Mouse (Mus musculus) lung, postnatal 0 days (tissue): ENCODE results near the gene AC134908.4. TPM values are rescaled to one million over a fixed set of nuclear protein-coding genes. Genes with fewer than 3 reads are reported as not detected.

ENCODE experiments used
- ATAC-seq: fragments of 200-750 bp; cut with Nextera tagmentation; 2 replicates; pipeline ENCODE4 v1.8.0; 2017; ENCODE audit warnings: moderate library complexity
- DNase-seq: peaks from one replicate; pipeline ENCODE4 v3.0.0-alpha.2; 2016; ENCODE audit warnings: low spot score
- H3K27ac ChIP-seq: fragments of 300-500 bp; sonication (generic); 2 replicates; pipeline ENCODE4 v1.5.1; 2014; ENCODE audit warnings: antibody characterized with exemption, mild to moderate bottlenecking, low read length, mixed read lengths
- H3K27me3 ChIP-seq: fragments of 300-500 bp; sonication (generic); replicated peaks from 2 replicates; pipeline ENCODE4 v1.6.1; 2014; ENCODE audit warnings: low read length, mixed read lengths; ENCODE audit not compliant: insufficient read depth
- H3K36me3 ChIP-seq: fragments of 300-500 bp; sonication (generic); 2 replicates; pipeline ENCODE4 v1.6.1; 2014; ENCODE audit warnings: low read length, mixed read lengths; ENCODE audit not compliant: insufficient read depth
- H3K4me1 ChIP-seq: fragments of 300-500 bp; sonication (generic); 2 replicates; pipeline ENCODE4 v1.6.1; 2014; ENCODE audit warnings: antibody characterized with exemption, low read depth, low read length, mixed read lengths; ENCODE audit not compliant: insufficient read depth
- H3K4me2 ChIP-seq: fragments of 300-500 bp; sonication (generic); replicated peaks from 2 replicates; pipeline ENCODE4 v1.6.1; 2014; ENCODE audit warnings: low read depth, mild to moderate bottlenecking, low read length, moderate library complexity, mixed read lengths
- H3K4me3 ChIP-seq: fragments of 300-500 bp; sonication (generic); 2 replicates; pipeline ENCODE4 v1.5.1; 2014; ENCODE audit warnings: low read depth, low read length
- H3K9ac ChIP-seq: fragments of 300-500 bp; sonication (generic); replicated peaks from 2 replicates; pipeline ENCODE4 v1.6.1; 2014; ENCODE audit warnings: low read depth, mild to moderate bottlenecking
- H3K9me3 ChIP-seq: fragments of 300-500 bp; sonication (generic); 2 replicates; pipeline ENCODE4 v1.6.1; 2016; ENCODE audit warnings: low read length, mixed read lengths
- CTCF ChIP-seq: IDR thresholded peaks from 2 replicates; pipeline ENCODE4 v1.5.1; 2016; ENCODE audit warnings: antibody characterized with exemption, mild to moderate bottlenecking
- EP300 ChIP-seq: IDR thresholded peaks from 2 replicates; pipeline ENCODE4 v1.6.1; 2016; ENCODE audit warnings: antibody characterized with exemption, mild to moderate bottlenecking, control low read depth
- WGBS: fragments of 180-500 bp; shearing (Covaris S2); extraction: QIAGEN DNeasy Blood & Tissue Kit; methylation state at CpG from one replicate; pipeline ENCODE4 v1.1.7; 2014; 5-methylcytosine and 5-hydroxymethylcytosine counted together
- polyA plus RNA-seq: library from polyadenylated mRNA; unstranded; fragments of >200 nt; fragmentation: Nextera tagmentation; extraction: Ambion mirVana; gene quantifications from 2 replicates; pipeline ENCODE4 v1.2.1, GENCODE M21; 2015

The AC134908.4 gene
- polyA plus RNA-seq, 1 experiment from 2014 or later: not detected

DNA sequence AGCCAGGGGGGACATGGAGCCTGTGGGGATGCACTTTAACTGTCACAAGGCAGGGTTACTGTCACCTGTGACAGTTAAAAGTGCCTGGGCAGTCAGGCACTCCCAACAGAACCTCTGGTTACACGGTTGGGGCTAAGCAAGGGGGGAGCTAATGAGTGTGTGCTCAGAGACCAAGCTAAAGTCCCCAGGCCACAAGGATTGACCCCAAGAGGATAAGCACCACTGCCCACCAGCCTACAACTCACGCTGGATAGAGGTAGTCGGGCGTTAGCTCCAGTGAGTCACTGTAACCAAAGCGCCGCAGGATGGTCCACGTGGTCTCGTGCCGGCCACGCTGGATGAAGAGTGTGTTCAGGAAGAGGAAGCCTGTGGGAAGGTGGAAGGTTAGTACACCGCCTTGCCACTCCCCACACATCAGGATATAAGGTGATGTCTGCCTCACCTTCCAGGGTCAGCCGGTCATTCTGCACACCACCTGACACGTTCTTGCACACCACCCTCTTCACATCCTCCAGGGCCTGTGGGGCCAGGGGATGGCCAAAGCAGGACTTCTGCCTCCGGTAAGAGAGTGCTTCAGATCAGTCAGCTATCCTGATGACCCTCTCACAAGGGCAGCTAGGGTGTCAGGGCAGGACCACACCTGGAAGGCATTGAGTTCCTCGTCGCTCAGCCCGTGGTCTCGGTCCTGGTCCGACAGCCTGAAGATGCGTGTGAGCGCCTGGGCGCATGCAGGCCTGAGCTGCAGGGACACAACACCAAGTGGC lies 45.8 kb upstream of the AC134908.4 start, which contains the start of gene Gm20683:
Gene Gm20683, minus strand, starts transcription at position 647 of the 764 bp plus-strand sequence.
- Histone ChIP-seq H3K9me3 (no peaks in the 10 kb centered on the region), H3K4me2 (no peak within 1 kb of the TSS), H3K4me3 (no peak within 1 kb of the TSS), H3K27me3 (no peaks in the 10 kb centered on the region), H3K36me3 (peaks cover 13% of the 10 kb centered on the region; the same call in 1 of the 2 replicates), H3K4me1 (peaks cover 14% of the 10 kb centered on the region; the same call in 1 of the 2 replicates), H3K27ac (no peak within 1 kb of the TSS), H3K9ac (no peak within 1 kb of the TSS)
- ATAC-seq (no peak), DNase-seq (no peak)
- 93% methylated on average over 18 of the region's 22 CpGs for WGBS
- no peak for TF ChIP-seq CTCF
- no peak for TF ChIP-seq EP300

DNA sequence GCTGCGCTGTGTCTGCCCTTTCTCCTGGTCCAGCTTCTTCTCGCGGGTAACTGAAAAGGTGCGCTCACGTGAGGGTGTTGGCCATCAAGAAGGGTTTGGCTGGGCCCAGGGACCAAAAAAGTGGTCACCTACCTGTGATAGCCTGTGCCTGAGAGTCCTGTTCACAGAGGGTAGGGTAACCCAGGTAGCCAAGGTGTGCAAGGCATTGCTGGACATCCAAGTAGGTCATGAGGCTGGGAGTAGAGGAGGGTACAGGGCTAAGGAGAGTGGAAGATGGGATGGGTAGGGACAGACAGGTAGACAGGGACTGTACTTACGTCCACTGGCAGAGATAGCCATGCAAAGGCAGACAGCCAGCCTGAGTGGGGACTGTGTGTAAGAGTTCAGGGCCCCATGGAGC lies 45.1 kb upstream of the AC134908.4 start:
- Histone ChIP-seq H3K27me3 (no peaks in the 10 kb centered on the region), H3K9me3 (no peaks in the 10 kb centered on the region), H3K4me1 (peaks cover 14% of the 10 kb centered on the region; the same call in 1 of the 2 replicates), H3K36me3 (peaks cover 13% of the 10 kb centered on the region; the same call in 1 of the 2 replicates), H3K27ac (no peak overlapping the region), H3K9ac (no peak overlapping the region), H3K4me3 (no peak overlapping the region), H3K4me2 (no peak overlapping the region)
- 95% methylated on average over 6 of the region's 6 CpGs for WGBS
- TF ChIP-seq CTCF (no peak), EP300 (no peak)
- ATAC-seq: no peak
- no peak for DNase-seq

DNA sequence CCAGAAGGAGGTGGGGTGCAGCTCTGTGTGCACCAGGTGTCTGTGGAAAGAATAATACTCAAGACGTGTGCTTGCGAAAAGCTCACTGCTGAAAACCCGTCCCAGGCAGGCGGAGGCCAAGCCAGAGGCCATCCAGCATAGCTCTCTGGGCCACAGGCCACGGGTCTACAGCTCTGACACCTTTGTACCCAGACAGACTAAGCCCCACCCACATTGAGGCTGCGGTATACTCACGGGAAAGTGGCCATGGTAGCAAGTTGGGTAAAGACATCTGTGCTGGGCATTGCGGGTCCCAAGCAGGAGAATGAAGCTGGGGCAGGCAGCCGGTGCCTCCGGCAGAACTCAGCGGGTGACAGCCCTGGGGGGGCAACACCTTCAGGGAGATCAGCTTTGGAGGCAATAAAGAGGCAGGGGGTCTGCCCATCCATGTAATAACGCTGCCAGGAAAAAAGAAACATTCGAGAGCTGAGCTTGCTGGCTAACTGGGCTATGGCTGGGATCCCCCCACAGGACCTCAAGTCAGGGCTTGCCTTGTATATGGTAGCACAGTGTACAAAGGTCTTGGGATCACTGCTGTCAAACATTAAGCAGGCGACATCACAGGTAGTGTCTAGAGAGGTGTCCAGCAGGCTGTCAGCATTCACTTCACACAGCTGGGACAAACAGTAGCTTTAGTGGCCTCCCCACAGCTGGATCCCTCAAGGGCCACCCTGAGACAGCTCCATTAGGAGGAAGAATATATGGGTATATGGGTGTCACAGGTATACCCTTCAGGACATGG lies 44.2 kb upstream of the AC134908.4 start:
- H3K27ac ChIP-seq: no peak overlapping the region
- H3K4me1 ChIP-seq: peaks cover 18% of the 10 kb centered on the region; the same call in 1 of the 2 replicates
- H3K9me3 ChIP-seq: no peaks in the 10 kb centered on the region
- DNase-seq (no peak), ATAC-seq (no peak)
- no peak overlapping the region for H3K4me3 ChIP-seq
- TF ChIP-seq CTCF (no peak), EP300 (no peak)
- H3K4me2 ChIP-seq: no peak overlapping the region
- 84% methylated on average over 14 of the region's 14 CpGs for WGBS
- H3K27me3 ChIP-seq: no peaks in the 10 kb centered on the region
- peaks cover 13% of the 10 kb centered on the region; the same call in 1 of the 2 replicates for H3K36me3 ChIP-seq
- H3K9ac ChIP-seq: no peak overlapping the region

DNA sequence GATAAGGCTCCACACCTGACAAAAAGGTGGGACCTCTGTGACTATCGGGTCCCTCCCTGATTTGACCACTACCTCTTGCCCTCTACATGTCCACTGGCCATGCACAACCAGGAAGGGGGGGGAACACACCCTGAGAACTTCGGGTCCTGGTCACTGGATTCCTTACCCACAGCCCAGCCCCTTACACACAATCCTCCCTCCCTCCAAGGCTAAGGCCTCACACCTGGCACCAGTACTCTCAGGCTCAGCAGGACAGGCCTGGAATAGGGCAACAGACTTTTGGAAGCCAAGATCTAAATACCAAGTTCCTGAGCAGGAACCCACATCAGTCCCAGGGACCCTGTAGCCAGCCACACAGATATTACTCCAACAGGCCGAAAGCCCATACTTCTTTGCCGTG lies 43.4 kb upstream of the AC134908.4 start:
- Histone ChIP-seq H3K27ac (no peak overlapping the region), H3K4me3 (no peak overlapping the region), H3K27me3 (no peaks in the 10 kb centered on the region), H3K9me3 (no peaks in the 10 kb centered on the region), H3K4me1 (peaks cover 26% of the 10 kb centered on the region), H3K36me3 (peaks cover 13% of the 10 kb centered on the region; the same call in 1 of the 2 replicates), H3K9ac (no peak overlapping the region), H3K4me2 (no peak overlapping the region)
- TF ChIP-seq EP300 (no peak), CTCF (no peak)
- DNase-seq (no peak), ATAC-seq (no peak)
- WGBS: 88% methylated on average over 4 of the region's 4 CpGs

DNA sequence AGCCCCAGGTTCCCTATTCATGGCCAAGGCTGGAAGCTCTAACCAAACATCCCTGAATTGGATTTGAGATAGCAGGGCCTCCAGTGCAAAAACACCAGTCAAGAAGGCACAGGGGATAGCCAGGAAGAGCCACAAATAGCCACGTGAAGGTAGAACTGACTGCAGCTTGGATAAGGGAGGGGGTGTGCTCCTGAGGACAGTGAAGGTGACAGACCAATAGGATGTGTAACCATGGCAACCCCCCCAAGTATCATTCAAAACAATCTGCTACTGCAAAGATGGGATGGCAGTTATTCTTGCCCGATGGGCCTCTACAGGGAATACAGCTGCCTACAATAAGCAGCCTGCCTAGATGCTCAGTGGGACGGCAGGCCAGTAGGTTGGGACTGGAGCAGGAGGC lies 42.1 kb upstream of the AC134908.4 start:
- H3K4me3 ChIP-seq: no peak overlapping the region
- no peak for DNase-seq
- peaks cover 25% of the 10 kb centered on the region for H3K4me1 ChIP-seq
- no peak for ATAC-seq
- no peaks in the 10 kb centered on the region for H3K9me3 ChIP-seq
- no peak overlapping the region for H3K4me2 ChIP-seq
- no peak overlapping the region for H3K27ac ChIP-seq
- H3K27me3 ChIP-seq: no peaks in the 10 kb centered on the region
- H3K9ac ChIP-seq: no peak overlapping the region
- no peak for TF ChIP-seq CTCF
- TF ChIP-seq EP300: no peak
- peaks cover 13% of the 10 kb centered on the region; the same call in 1 of the 2 replicates for H3K36me3 ChIP-seq
- 44% methylated on average over 3 of the region's 3 CpGs for WGBS

DNA sequence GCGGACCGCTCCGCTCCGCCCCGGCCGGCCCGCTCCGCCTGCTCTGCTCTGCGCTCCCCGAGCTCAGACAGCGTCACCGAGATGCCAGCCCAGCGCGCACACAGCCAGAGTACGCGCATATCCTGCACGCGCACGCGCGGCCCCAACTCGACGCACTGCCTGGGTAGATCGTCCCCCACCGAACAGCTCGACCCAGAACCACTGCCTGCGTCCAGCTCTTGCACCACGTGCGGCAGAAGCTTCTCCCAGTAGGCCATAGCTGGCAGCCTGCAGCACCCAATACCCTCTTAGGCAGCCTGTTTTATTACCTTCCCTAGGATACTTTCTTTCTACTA lies 41.6 kb upstream of the AC134908.4 start, which contains the start of gene Rhbdl1:
Gene Rhbdl1, minus strand, starts transcription at position 220 of the 335 bp plus-strand sequence.
- H3K27me3 ChIP-seq: no peaks in the 10 kb centered on the region
- H3K9ac ChIP-seq: no peak within 1 kb of the TSS
- H3K9me3 ChIP-seq: no peaks in the 10 kb centered on the region
- no peak for TF ChIP-seq CTCF
- TF ChIP-seq EP300: no peak
- H3K4me3 ChIP-seq: peak within 1 kb of the TSS; percentile 31; the same call in 1 of the 2 replicates
- H3K4me1 ChIP-seq: peaks cover 28% of the 10 kb centered on the region
- ATAC-seq (no peak), DNase-seq (peak; percentile 62)
- no peak within 1 kb of the TSS for H3K27ac ChIP-seq
- peaks cover 8% of the 10 kb centered on the region; the same call in 1 of the 2 replicates for H3K36me3 ChIP-seq
- WGBS: under 1% methylated on average over 22 of the region's 29 CpGs
- H3K4me2 ChIP-seq: peak within 1 kb of the TSS; percentile 68
